Mouse (Mus musculus) limb, embryonic 11.5 days (tissue): ENCODE measurements around the gene Eml1. TPM values are rescaled to one million over a fixed set of nuclear protein-coding genes. Genes with fewer than 3 reads are reported as not detected.

Experiments
- ATAC-seq: fragments of 200-750 bp; cut with Nextera tagmentation; 2 replicates; pipeline ENCODE4 v1.8.0; 2017; ENCODE audit warnings: low read depth; ENCODE audit not compliant: insufficient number of reproducible peaks, low FRiP score, low TSS enrichment
- DNase-seq: peaks from one replicate; pipeline ENCODE4 v3.0.0-alpha.2; 2015; ENCODE audit warnings: low spot score
- H3K27ac ChIP-seq: fragments of 300-500 bp; sonication (generic); replicated peaks from 2 replicates; pipeline ENCODE4 v1.5.1; 2014; ENCODE audit warnings: low read depth, mild to moderate bottlenecking, low read length
- H3K27me3 ChIP-seq: fragments of 300-500 bp; sonication (generic); 2 replicates; pipeline ENCODE4 v1.6.1; 2014; ENCODE audit warnings: mild to moderate bottlenecking, low read length, mixed read lengths; ENCODE audit not compliant: control insufficient read depth, insufficient read depth
- H3K36me3 ChIP-seq: fragments of 300-500 bp; sonication (generic); 2 replicates; pipeline ENCODE4 v1.6.1; 2014; ENCODE audit warnings: mild to moderate bottlenecking, low read length, moderate library complexity, mixed read lengths; ENCODE audit not compliant: control insufficient read depth, insufficient read depth
- H3K4me1 ChIP-seq: fragments of 300-500 bp; sonication (generic); 2 replicates; pipeline ENCODE4 v1.6.1; 2014; ENCODE audit warnings: low read length, mixed read lengths; ENCODE audit not compliant: control insufficient read depth, insufficient read depth
- H3K4me2 ChIP-seq: fragments of 300-500 bp; sonication (generic); 2 replicates; pipeline ENCODE4 v1.6.1; 2014; ENCODE audit warnings: low read depth, mild to moderate bottlenecking, moderate library complexity; ENCODE audit not compliant: severe bottlenecking
- H3K4me3 ChIP-seq: fragments of 300-500 bp; sonication (generic); 2 replicates; pipeline ENCODE4 v1.5.1; 2014; ENCODE audit warnings: low read depth, low read length
- H3K9ac ChIP-seq: fragments of 300-500 bp; sonication (generic); 2 replicates; pipeline ENCODE4 v1.6.1; 2014; ENCODE audit warnings: mild to moderate bottlenecking, low read length
- H3K9me3 ChIP-seq: fragments of 300-500 bp; sonication (generic); 2 replicates; pipeline ENCODE4 v1.6.1; 2016; ENCODE audit warnings: low read length; ENCODE audit not compliant: control insufficient read depth
- WGBS: fragments of 180-500 bp; shearing (Covaris S2); extraction: QIAGEN DNeasy Blood & Tissue Kit; methylation state at CpG from one replicate; pipeline ENCODE4 v1.1.7; 2014; 5-methylcytosine and 5-hydroxymethylcytosine counted together
- polyA plus RNA-seq: library from polyadenylated mRNA; unstranded; fragments of >200 nt; fragmentation: Nextera tagmentation; extraction: Ambion mirVana; gene quantifications from 2 replicates; pipeline ENCODE4 v1.2.1, GENCODE M21; 2014

Eml1 gene
- polyA plus RNA-seq, 1 experiment from 2014 or later, result 47.6 TPM

- ATAC-seq, result no peak
- 0 out of 2 replicates have a peak, but pooled peaks cover 2% of the 10 kb centered on the region for H3K4me1 ChIP-seq
- H3K9me3 ChIP-seq, result no peaks in the 10 kb centered on the region
- DNase-seq, result no peak
- H3K27ac ChIP-seq, result no peak overlapping the region
- no peak overlapping the region for H3K9ac ChIP-seq
- H3K4me2 ChIP-seq, result no peak overlapping the region
- no peaks in the 10 kb centered on the region for H3K36me3 ChIP-seq
- no peak overlapping the region for H3K4me3 ChIP-seq
- no peaks in the 10 kb centered on the region for H3K27me3 ChIP-seq
- WGBS, result 88% methylated on average over 11 of the region's 11 CpGs
These were observed 79.2 kb downstream of the Eml1 start for GRCm38 (mm10) chr12:108449935-108450334.

- Histone ChIP-seq H3K36me3 (no peaks in the 10 kb centered on the region), H3K27me3 (no peaks in the 10 kb centered on the region), H3K27ac (no peak overlapping the region), H3K9me3 (no peaks in the 10 kb centered on the region), H3K9ac (no peak overlapping the region), H3K4me1 (0 out of 2 replicates have a peak, but pooled peaks cover 2% of the 10 kb centered on the region), H3K4me3 (no peak overlapping the region), H3K4me2 (no peak overlapping the region)
- ATAC-seq (no peak), DNase-seq (no peak)
- WGBS, result 90% methylated on average over 5 of the region's 5 CpGs
These were observed 79.8 kb downstream of the Eml1 start for GRCm38 (mm10) chr12:108450546-108450945.

DNA sequence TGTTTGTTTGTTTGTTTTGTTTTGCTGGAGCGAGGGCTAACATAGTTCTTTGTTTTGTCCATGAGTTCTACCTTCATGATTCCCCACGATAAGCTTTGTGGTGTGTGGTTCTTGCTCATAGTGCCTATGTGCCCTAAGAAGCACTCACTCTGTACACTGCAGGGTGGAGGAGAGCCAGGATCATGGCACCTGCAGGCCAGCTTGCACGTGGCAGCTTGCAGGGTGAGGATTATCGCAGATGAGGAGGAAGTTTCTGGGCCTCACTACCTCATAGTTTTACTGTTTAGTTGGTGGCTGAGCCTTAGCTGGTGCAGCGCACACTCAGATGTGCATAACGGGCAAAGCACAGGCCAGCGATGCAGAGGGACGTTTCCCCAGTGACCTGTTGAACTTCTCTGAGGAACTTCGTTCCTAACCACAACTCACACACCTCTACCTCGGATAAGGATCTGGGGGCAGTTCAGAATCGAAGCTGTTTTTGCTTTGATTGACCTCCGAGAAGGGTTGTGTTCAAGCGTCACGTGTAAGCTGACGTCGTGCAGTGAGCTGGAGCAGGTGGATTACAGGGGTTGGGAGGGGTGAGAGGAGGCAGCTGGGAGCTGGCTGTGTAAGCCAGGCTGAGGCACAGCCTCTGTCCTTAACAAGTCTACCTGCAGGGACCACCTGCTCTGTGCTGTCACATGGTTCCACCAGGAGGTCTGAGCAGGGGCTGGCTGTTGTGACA, 81.6 kb downstream of the Eml1 start:
- Histone ChIP-seq H3K4me2 (no peak overlapping the region), H3K9ac (no peak overlapping the region), H3K36me3 (no peaks in the 10 kb centered on the region), H3K27me3 (no peaks in the 10 kb centered on the region), H3K9me3 (no peaks in the 10 kb centered on the region), H3K4me1 (0 out of 2 replicates have a peak, but pooled peaks cover 2% of the 10 kb centered on the region), H3K27ac (no peak overlapping the region), H3K4me3 (no peak overlapping the region)
- DNase-seq (no peak), ATAC-seq (no peak)
- WGBS, result 73% methylated on average over 16 of the region's 16 CpGs

GRCm38 (mm10) chr12:108453561-108454044, 82.8 kb downstream of the Eml1 start:
- ATAC-seq (no peak), DNase-seq (no peak)
- 0 out of 2 replicates have a peak, but pooled peaks cover 2% of the 10 kb centered on the region for H3K4me1 ChIP-seq
- no peaks in the 10 kb centered on the region for H3K9me3 ChIP-seq
- H3K36me3 ChIP-seq, result no peaks in the 10 kb centered on the region
- H3K4me2 ChIP-seq, result no peak overlapping the region
- no peak overlapping the region for H3K27ac ChIP-seq
- 82% methylated on average over 8 of the region's 8 CpGs for WGBS
- no peak overlapping the region for H3K9ac ChIP-seq
- no peaks in the 10 kb centered on the region for H3K27me3 ChIP-seq
- H3K4me3 ChIP-seq, result no peak overlapping the region

GRCm38 (mm10) chr12:108455004-108455403, 84.2 kb downstream of the Eml1 start:
- no peaks in the 10 kb centered on the region for H3K9me3 ChIP-seq
- H3K36me3 ChIP-seq, result no peaks in the 10 kb centered on the region
- 84% methylated on average over 4 of the region's 4 CpGs for WGBS
- H3K27me3 ChIP-seq, result no peaks in the 10 kb centered on the region
- 0 out of 2 replicates have a peak, but pooled peaks cover 2% of the 10 kb centered on the region for H3K4me1 ChIP-seq
- no peak overlapping the region for H3K4me2 ChIP-seq
- no peak overlapping the region for H3K4me3 ChIP-seq
- H3K27ac ChIP-seq, result no peak overlapping the region
- ATAC-seq, result no peak
- DNase-seq, result no peak
- no peak overlapping the region for H3K9ac ChIP-seq

GRCm38 (mm10) chr12:108472898-108473297, 102.1 kb downstream of the Eml1 start:
- Histone ChIP-seq H3K4me2 (no peak overlapping the region), H3K27me3 (no peaks in the 10 kb centered on the region), H3K27ac (no peak overlapping the region), H3K9ac (no peak overlapping the region), H3K4me3 (no peak overlapping the region), H3K9me3 (no peaks in the 10 kb centered on the region), H3K4me1 (no peaks in the 10 kb centered on the region), H3K36me3 (peaks cover 2% of the 10 kb centered on the region; the same call in 1 of the 2 replicates)
- no peak for DNase-seq
- no peak for ATAC-seq
- 82% methylated on average over 1 of the region's 1 CpGs for WGBS

DNA sequence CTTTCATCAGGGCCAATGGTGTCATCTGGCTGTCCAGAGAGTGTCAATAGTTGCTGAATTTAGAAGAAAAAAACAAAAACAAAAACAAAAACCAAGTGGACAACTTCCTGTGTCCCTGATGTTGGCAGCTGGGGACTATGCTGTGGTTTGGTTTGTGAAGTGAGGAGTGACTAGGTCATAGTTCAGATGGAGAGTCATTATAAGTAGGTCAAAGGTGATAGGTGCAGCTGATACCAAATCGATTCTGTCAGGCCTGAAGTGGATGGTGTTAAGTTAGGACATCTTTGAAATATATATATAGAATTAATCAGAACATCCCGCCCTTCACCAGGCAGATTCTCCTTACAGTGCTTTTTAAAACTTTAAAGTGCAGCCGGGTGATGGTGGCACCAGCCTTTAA, 103.7 kb downstream of the Eml1 start:
- Histone ChIP-seq H3K9me3 (no peaks in the 10 kb centered on the region), H3K36me3 (peaks cover 2% of the 10 kb centered on the region; the same call in 1 of the 2 replicates), H3K4me2 (no peak overlapping the region), H3K27me3 (no peaks in the 10 kb centered on the region), H3K27ac (no peak overlapping the region), H3K4me1 (no peaks in the 10 kb centered on the region), H3K9ac (no peak overlapping the region), H3K4me3 (no peak overlapping the region)
- ATAC-seq (no peak), DNase-seq (no peak)
- 61% methylated on average over 3 of the region's 3 CpGs for WGBS

DNA sequence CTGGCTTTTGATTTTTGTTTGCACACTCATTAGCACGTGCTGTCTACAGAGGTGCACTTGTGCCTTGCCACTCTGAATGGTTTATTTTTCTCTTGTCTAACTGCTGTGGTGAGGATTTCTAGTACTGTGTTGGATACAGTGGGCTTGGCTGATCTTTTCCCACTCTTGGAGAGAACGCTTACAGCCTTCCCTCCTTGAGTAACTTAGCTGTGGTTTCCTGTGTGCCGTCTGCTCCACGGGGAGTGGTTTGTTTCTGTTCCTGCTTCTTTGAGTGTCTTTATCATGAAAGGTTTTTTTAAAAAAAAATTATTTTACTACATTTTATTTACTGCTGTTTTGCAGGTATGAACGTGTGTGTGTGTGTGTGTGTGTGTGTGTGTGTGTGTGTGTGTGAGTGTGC, 108.0 kb downstream of the Eml1 start:
- WGBS, result 83% methylated on average over 5 of the region's 5 CpGs

More for the DNA sequence above, 108.0 kb downstream of the Eml1 start:
- Histone ChIP-seq H3K27ac (no peak overlapping the region), H3K36me3 (no peaks in the 10 kb centered on the region), H3K9ac (no peak overlapping the region), H3K4me2 (no peak overlapping the region), H3K9me3 (no peaks in the 10 kb centered on the region), H3K4me1 (no peaks in the 10 kb centered on the region), H3K4me3 (no peak overlapping the region), H3K27me3 (no peaks in the 10 kb centered on the region)
- ATAC-seq (no peak), DNase-seq (no peak)
